In genomic region chr6:125577301-125577700, GRCm38 (mm10) we compare ENCODE assay signal across 29 mouse cellular contexts. TPM values are rescaled to one million over a fixed set of nuclear protein-coding genes. Genes with fewer than 3 reads are reported as not detected.
DNase-seq lines count a peak whose midpoint lies in the region; ATAC-seq and TF ChIP-seq lines count a peak whose summit lies in the region.
"Had no signal": no experiment of that assay in that cellular context is flagged by ENCODE, and none has a peak within 500 bp of the region (broad histone marks: within the 10 kb centered on the region; RNA-seq: fewer than 3 reads in every experiment).

No protein-coding gene starts in this region.

- no peak for ATAC-seq in midbrain, postnatal 0 days (ENCODE audit: low FRiP score)
- no peak for ATAC-seq in intestine, embryonic 16.5 days
- ATAC-seq: activated CD4-positive, CD25-positive, alpha-beta regulatory T cell, adult 4 months had no signal

- 91% methylated on average over 9 of the region's 9 CpGs for whole genome bisulfite sequencing in midbrain, embryonic 10.5 days
- 90% methylated on average over 9 of the region's 9 CpGs for WGBS in midbrain, postnatal 0 days
- WGBS in intestine, embryonic 16.5 days: 63% methylated on average over 9 of the region's 9 CpGs

- no peaks in the 10 kb centered on the region for H3K27me3 ChIP-seq in midbrain, embryonic 10.5 days (ENCODE audit: low read depth, poor library complexity, severe bottlenecking)
- no peaks in the 10 kb centered on the region for H3K27me3 ChIP-seq in midbrain, postnatal 0 days (ENCODE audit: insufficient read depth, low read length)
- H3K27me3 ChIP-seq in intestine, embryonic 16.5 days (replicated peaks; ENCODE audit: control insufficient read depth, insufficient read depth, low read length): no peaks in the 10 kb centered on the region
- H3K27me3 ChIP-seq: heart, embryonic 13.5 days; limb, embryonic 13.5 days; megakaryocyte, embryonic 14.5 days; midbrain, embryonic 15.5 days; neural tube, embryonic 12.5 days had no signal

- H3K27ac ChIP-seq in midbrain, embryonic 10.5 days (replicated peaks): peak overlapping the region; percentile 52
- H3K27ac ChIP-seq in midbrain, postnatal 0 days (ENCODE audit: low read depth, low read length): no peak overlapping the region
- peak overlapping the region; percentile 52; the same call in 1 of the 2 replicates for H3K27ac ChIP-seq in intestine, embryonic 16.5 days (ENCODE audit: low read length)
- H3K27ac ChIP-seq: heart, adult 2 months; heart, embryonic 13.5 days; left cerebral cortex, adult 2 months; limb, embryonic 13.5 days; neural tube, embryonic 12.5 days had no signal

- no peak overlapping the region for H3K4me3 ChIP-seq in midbrain, embryonic 10.5 days
- no peak overlapping the region for H3K4me3 ChIP-seq in midbrain, postnatal 0 days (ENCODE audit: low read depth, low read length)
- no peak overlapping the region for H3K4me3 ChIP-seq in intestine, embryonic 16.5 days (ENCODE audit: low read length)
- H3K4me3 ChIP-seq: heart, adult 2 months; heart, embryonic 13.5 days; left cerebral cortex, adult 2 months; limb, embryonic 13.5 days; megakaryocyte, embryonic 14.5 days; midbrain, embryonic 15.5 days; neural tube, embryonic 12.5 days had no signal

- no peaks in the 10 kb centered on the region for H3K9me3 ChIP-seq in midbrain, embryonic 10.5 days (replicated peaks)
- H3K9me3 ChIP-seq in midbrain, postnatal 0 days (ENCODE audit: low read length): no peaks in the 10 kb centered on the region
- H3K9me3 ChIP-seq in intestine, embryonic 16.5 days (ENCODE audit: control insufficient read depth, low read length): no peaks in the 10 kb centered on the region
- H3K9me3 ChIP-seq: heart, embryonic 13.5 days; limb, embryonic 13.5 days; megakaryocyte, embryonic 14.5 days; midbrain, embryonic 15.5 days; neural tube, embryonic 12.5 days had no signal

- no peaks in the 10 kb centered on the region for H3K36me3 ChIP-seq in midbrain, embryonic 10.5 days
- no peaks in the 10 kb centered on the region for H3K36me3 ChIP-seq in midbrain, postnatal 0 days (ENCODE audit: insufficient read depth, low read length)
- H3K36me3 ChIP-seq in intestine, embryonic 16.5 days (ENCODE audit: control insufficient read depth, insufficient read depth, low read length): no peaks in the 10 kb centered on the region
- H3K36me3 ChIP-seq: heart, embryonic 13.5 days; limb, embryonic 13.5 days; midbrain, embryonic 15.5 days; neural tube, embryonic 12.5 days had no signal

- H3K9ac ChIP-seq in midbrain, postnatal 0 days (replicated peaks; ENCODE audit: low read length, poor library complexity, severe bottlenecking): no peak overlapping the region
- no peak overlapping the region for H3K9ac ChIP-seq in intestine, embryonic 16.5 days (ENCODE audit: low read depth, low read length)
- H3K9ac ChIP-seq: heart, embryonic 13.5 days; hindbrain, embryonic 14.5 days; limb, embryonic 13.5 days; midbrain, embryonic 15.5 days; neural tube, embryonic 12.5 days had no signal

- DNase-seq in midbrain, embryonic 10.5 days (ENCODE audit: low spot score): no peak
- DNase-seq in midbrain, postnatal 0 days (ENCODE audit: low spot score): no peak
- DNase-seq in MN1 (ENCODE audit: low spot score): peak; percentile 64
- DNase-seq in cerebellum, adult 9-11 months: no peak
- no peak for DNase-seq in left cerebral cortex, postnatal 25 days (ENCODE audit: low spot score in 2 of 2)
- DNase-seq in lung, postnatal 25 days (ENCODE audit: low spot score): no peak
- DNase-seq: adrenal gland, adult 2 months; adrenal gland, postnatal 36 days; cerebellum, adult 18-20 months; cerebellum, postnatal 14 days; heart, adult 2 months; heart, postnatal 10 days; kidney, adult 2 months; kidney, postnatal 10 days; layer of hippocampus, adult 9-11 months; lung, postnatal 4 days; right cerebral cortex, postnatal 4 days; thymus, postnatal 14 days had no signal

- TF ChIP-seq CTCF in midbrain, postnatal 0 days (IDR thresholded peaks at IDR 0.05): no peak

- intact Hi-C loops in left cerebral cortex, postnatal 25 days (cut with DNase I): no loop called here

- H3K4me1 ChIP-seq in midbrain, embryonic 10.5 days: peaks cover 36% of the 10 kb centered on the region
- H3K4me1 ChIP-seq in midbrain, postnatal 0 days (ENCODE audit: insufficient read depth, low read length): peaks cover 11% of the 10 kb centered on the region
- peaks cover 23% of the 10 kb centered on the region for H3K4me1 ChIP-seq in intestine, embryonic 16.5 days (ENCODE audit: control insufficient read depth, insufficient read depth, low read length)

- no peak overlapping the region for H3K4me2 ChIP-seq in midbrain, postnatal 0 days (ENCODE audit: low read depth, low read length, poor library complexity, severe bottlenecking)
- no peak overlapping the region for H3K4me2 ChIP-seq in intestine, embryonic 16.5 days (ENCODE audit: low read depth, low read length)
- H3K4me2 ChIP-seq: heart, embryonic 13.5 days; hindbrain, embryonic 14.5 days; limb, embryonic 13.5 days; liver, embryonic 11.5 days; midbrain, embryonic 15.5 days; neural tube, embryonic 12.5 days had no signal

RNA-seq across cellular contexts. Expression of gene Vwf, which starts 30.7 kb away (rescaled TPM):
- polyA plus RNA-seq in midbrain, embryonic 10.5 days (2016; fragmentation: Nextera tagmentation; extraction: Ambion mirVana): 5.8 and 10.1 TPM in 2 replicates
- 36.2 and 36.7 TPM in 2 replicates for total RNA-seq in midbrain, postnatal 0 days (2014; rRNA removed)
- polyA plus RNA-seq in midbrain, postnatal 0 days (2015; fragmentation: Nextera tagmentation; extraction: Ambion mirVana): 15.8 and 16.6 TPM in 2 replicates
- polyA plus RNA-seq in intestine, embryonic 16.5 days (2015; fragmentation: Nextera tagmentation; extraction: Ambion mirVana): 7.0 and 8.6 TPM in 2 replicates
- total RNA-seq in left cerebral cortex, postnatal 25 days (2021): 10 to 100 TPM; 12.5 to 17.6 TPM
- total RNA-seq: CH12.LX had no signal
